Mouse (Mus musculus) heart, adult 18-20 months (tissue): ENCODE data around the gene Olfr1053. TPM values are rescaled to one million over a fixed set of nuclear protein-coding genes. Genes with fewer than 3 reads are reported as not detected.
"Not testable (repeated sequence)": the region's sequence is repeated elsewhere in the genome, so short reads cannot be mapped to it uniquely, and the experiment has no call there.

Source experiments
- DNase-seq, 2 experiments: peaks; one replicate each; pipeline ENCODE4 v3.0.0; 2021 to 2022; ENCODE audit warnings: mixed read lengths in 1 of 2
- long read RNA-seq, 2 experiments: library from polyadenylated mRNA; stranded (forward); transcript quantifications; one replicate each; pipeline ENCODE4 v2.0.0; 2021
- total RNA-seq, 2 experiments: library from RNA; stranded (reverse); gene quantifications; 2 replicates each; pipeline ENCODE4 v1.2.3; 2021

Olfr1053 gene
- not detected for total RNA-seq
- long read RNA-seq, experiment 1: 0 reads
- long read RNA-seq, experiment 2: 0 reads

DNA sequence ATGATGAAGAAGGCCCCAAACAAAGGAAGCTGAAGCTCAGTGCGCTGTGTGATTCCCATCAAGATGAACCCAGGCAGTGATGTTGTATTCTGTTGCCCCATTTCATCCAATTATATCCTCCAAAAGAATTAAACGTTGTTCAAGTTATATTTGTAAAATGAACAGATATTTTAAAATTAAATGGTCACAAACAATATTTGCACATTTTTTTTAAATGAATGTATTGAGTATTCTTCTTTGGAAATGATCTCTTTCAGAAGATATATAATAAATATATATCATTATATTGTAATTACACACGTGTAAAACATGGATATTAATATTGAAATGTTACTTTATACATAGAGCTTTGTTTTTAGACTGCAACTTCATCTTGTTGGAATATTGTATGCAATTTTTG, at the start of gene Olfr1053:
TSS of gene Olfr1053 (minus strand) at position 101 of the 400 bp plus-strand sequence.
- no peak for DNase-seq

DNA sequence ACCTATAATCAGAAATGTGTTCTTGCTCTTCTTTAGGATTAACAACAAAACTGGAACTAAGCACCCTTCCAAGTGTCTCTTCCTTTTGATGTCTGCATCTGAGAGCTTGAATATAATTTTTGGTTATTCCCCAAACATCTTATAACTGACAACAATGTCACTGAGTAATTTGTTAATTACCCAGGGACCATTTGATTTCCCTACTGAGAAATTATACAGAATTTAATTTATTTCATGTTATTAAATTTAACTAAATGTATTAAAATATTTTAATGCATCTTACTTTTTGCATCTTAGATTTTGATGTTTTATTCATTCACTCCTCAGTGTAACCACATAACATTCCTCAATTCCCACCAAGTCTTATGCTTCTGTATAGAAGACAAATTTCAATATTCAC, 47.3 kb upstream of the Olfr1053 start, which contains the start of gene Olfr1056:
TSS of gene Olfr1056 (minus strand) at position 101 of the 400 bp plus-strand sequence.
- no peak for DNase-seq

GRCm38 (mm10) chr2:86351751-86352150, 36.7 kb upstream of the Olfr1053 start:
- DNase-seq: not testable (repeated sequence)

DNA sequence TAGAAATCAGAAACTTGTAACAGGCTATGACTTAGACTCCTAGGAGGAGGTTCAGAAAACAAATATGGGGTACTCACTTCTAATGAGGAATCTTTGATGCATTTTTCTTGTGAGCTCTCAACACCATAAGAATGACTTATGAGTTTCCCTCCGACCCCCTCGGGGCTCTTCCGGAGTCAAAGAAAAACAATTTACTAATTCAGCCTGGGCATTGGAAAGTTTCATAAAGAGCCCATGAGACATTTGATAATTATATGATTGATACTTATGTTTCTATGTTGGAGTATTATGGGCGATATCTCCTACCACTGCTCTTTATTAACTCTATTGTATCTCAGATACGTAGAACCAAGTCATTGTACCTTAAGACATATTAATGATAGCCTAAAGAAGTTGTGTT, 35.1 kb upstream of the Olfr1053 start, which contains the start of gene Olfr1055:
TSS of gene Olfr1055 (minus strand) at position 101 of the 400 bp plus-strand sequence.
- DNase-seq: no peak

- DNase-seq: no peak
These were observed 20.2 kb upstream of the Olfr1053 start, which contains the start of gene Olfr1054 for GRCm38 (mm10) chr2:86335333-86335732. Olfr1054 (minus strand) TSS chr2:86335433.

DNA sequence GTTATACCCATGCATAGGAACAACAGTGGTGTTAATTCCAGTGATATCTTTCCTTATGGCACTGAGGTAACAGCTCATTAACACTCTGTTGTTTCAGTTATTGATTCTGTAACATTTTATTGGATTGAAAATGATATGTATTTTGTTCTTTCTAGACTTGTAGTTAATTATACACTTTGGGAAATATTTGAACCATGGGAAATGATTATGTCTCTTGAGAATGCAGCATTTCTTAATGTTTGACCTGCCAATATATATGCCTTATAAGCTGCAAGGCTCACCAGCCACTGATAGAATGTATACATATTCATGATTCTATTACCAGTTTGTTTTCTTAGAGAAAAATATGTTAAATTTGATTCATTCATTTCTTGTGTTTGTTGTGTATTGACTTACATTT, 22.9 kb downstream of the Olfr1053 start, which contains the start of gene Olfr1052:
TSS of gene Olfr1052 (plus strand) at position 301 of the 400 bp plus-strand sequence.
- no peak for DNase-seq

- not testable (repeated sequence) for DNase-seq
These were observed 36.1 kb downstream of the Olfr1053 start, which contains the start of gene Olfr1051 for GRCm38 (mm10) chr2:86278988-86279387. Olfr1051 (minus strand) TSS chr2:86279088.

Other genes with a start within 250 kb of the Olfr1053 start
- gene Olfr1036, start 241.3 kb downstream of the Olfr1053 start, total RNA-seq: not detected
- not detected for gene Olfr1037, start 227.9 kb downstream of the Olfr1053 start, total RNA-seq
- gene Olfr1039, start 179.4 kb downstream of the Olfr1053 start, total RNA-seq: not detected
- gene Olfr1040, start 168.6 kb downstream of the Olfr1053 start, total RNA-seq: not detected
- not detected for gene Olfr1042, start 153.4 kb downstream of the Olfr1053 start, total RNA-seq
- not detected for gene Olfr1043, start 147.8 kb downstream of the Olfr1053 start, total RNA-seq
- not detected for gene Olfr1044, start 137.5 kb downstream of the Olfr1053 start, total RNA-seq
- not detected for gene Olfr52, start 129.6 kb downstream of the Olfr1053 start, total RNA-seq
- gene Olfr1045, start 112.3 kb downstream of the Olfr1053 start, total RNA-seq: not detected
- gene Olfr1046, start 96.0 kb downstream of the Olfr1053 start, total RNA-seq: not detected
- gene Olfr1047, start 83.9 kb downstream of the Olfr1053 start, total RNA-seq: not detected
- gene Olfr1048, start 75.0 kb downstream of the Olfr1053 start, total RNA-seq: not detected
- gene Olfr1049, start 57.0 kb downstream of the Olfr1053 start, total RNA-seq: not detected
- gene Olfr1051, start 36.2 kb downstream of the Olfr1053 start, total RNA-seq: not detected
- gene Olfr1052, start 22.8 kb downstream of the Olfr1053 start, total RNA-seq: not detected
- gene Olfr1054, start 20.1 kb upstream of the Olfr1053 start, total RNA-seq: not detected
- not detected for gene Olfr1055, start 35.0 kb upstream of the Olfr1053 start, total RNA-seq
- gene Olfr1056, start 47.2 kb upstream of the Olfr1053 start, total RNA-seq: not detected
- not detected for gene Olfr1057, start 63.1 kb upstream of the Olfr1053 start, total RNA-seq
- not detected for gene Olfr1058, start 73.3 kb upstream of the Olfr1053 start, total RNA-seq
- not detected for gene Olfr1061, start 98.8 kb upstream of the Olfr1053 start, total RNA-seq
- not detected for gene Olfr1062, start 111.5 kb upstream of the Olfr1053 start, total RNA-seq
- gene Olfr1065, start 135.3 kb upstream of the Olfr1053 start, total RNA-seq: not detected
- not detected for gene Olfr1066, start 141.0 kb upstream of the Olfr1053 start, total RNA-seq
- gene Olfr228, start 172.1 kb upstream of the Olfr1053 start, total RNA-seq: not detected
- gene Olfr1076, start 193.2 kb upstream of the Olfr1053 start, total RNA-seq: not detected
- gene Olfr1079, start 227.2 kb upstream of the Olfr1053 start, total RNA-seq: not detected
- not detected for gene Olfr1080, start 243.0 kb upstream of the Olfr1053 start, total RNA-seq